Mouse (Mus musculus) forebrain, embryonic 12.5 days (tissue): Measurements from ENCODE around the gene Sema3a. TPM values are rescaled to one million over a fixed set of nuclear protein-coding genes. Genes with fewer than 3 reads are reported as not detected.

Experiments used
- ATAC-seq: fragments of 200-750 bp; cut with Nextera tagmentation; 2 replicates; pipeline ENCODE4 v1.8.0; 2017; ENCODE audit warnings: moderate TSS enrichment; ENCODE audit not compliant: low FRiP score
- H3K27ac ChIP-seq: fragments of 300-500 bp; sonication (generic); 2 replicates; pipeline ENCODE4 v1.5.1; 2016; ENCODE audit warnings: mild to moderate bottlenecking
- H3K27me3 ChIP-seq: fragments of 300-500 bp; sonication (generic); 2 replicates; pipeline ENCODE4 v1.6.1; 2016; ENCODE audit warnings: mild to moderate bottlenecking
- H3K36me3 ChIP-seq: fragments of 300-500 bp; sonication (generic); replicated peaks from 2 replicates; pipeline ENCODE4 v1.6.1; 2016; ENCODE audit warnings: mild to moderate bottlenecking
- H3K4me1 ChIP-seq: fragments of 300-500 bp; sonication (generic); 2 replicates; pipeline ENCODE4 v1.6.1; 2016
- H3K4me2 ChIP-seq: fragments of 300-500 bp; sonication (generic); 2 replicates; pipeline ENCODE4 v1.6.1; 2016; ENCODE audit warnings: mild to moderate bottlenecking, moderate library complexity
- H3K4me3 ChIP-seq: fragments of 300-500 bp; sonication (generic); replicated peaks from 2 replicates; pipeline ENCODE4 v1.5.1; 2016; ENCODE audit warnings: mild to moderate bottlenecking
- H3K9ac ChIP-seq: fragments of 300-500 bp; sonication (generic); 2 replicates; pipeline ENCODE4 v1.6.1; 2016; ENCODE audit warnings: mild to moderate bottlenecking
- H3K9me3 ChIP-seq: fragments of 300-500 bp; sonication (generic); 2 replicates; pipeline ENCODE4 v1.6.1; 2016
- WGBS: fragments of 180-500 bp; shearing (Covaris S2); methylation state at CpG from one replicate; pipeline ENCODE4 v1.1.7; 2016; 5-methylcytosine and 5-hydroxymethylcytosine counted together
- polyA plus RNA-seq: library from polyadenylated mRNA; unstranded; fragments of >200 nt; fragmentation: Nextera tagmentation; extraction: Ambion mirVana; gene quantifications from 2 replicates; pipeline ENCODE4 v1.2.1, GENCODE M21; 2016

The Sema3a gene
- polyA plus RNA-seq = 19.5 and 20.4 TPM in 2 replicates

DNA sequence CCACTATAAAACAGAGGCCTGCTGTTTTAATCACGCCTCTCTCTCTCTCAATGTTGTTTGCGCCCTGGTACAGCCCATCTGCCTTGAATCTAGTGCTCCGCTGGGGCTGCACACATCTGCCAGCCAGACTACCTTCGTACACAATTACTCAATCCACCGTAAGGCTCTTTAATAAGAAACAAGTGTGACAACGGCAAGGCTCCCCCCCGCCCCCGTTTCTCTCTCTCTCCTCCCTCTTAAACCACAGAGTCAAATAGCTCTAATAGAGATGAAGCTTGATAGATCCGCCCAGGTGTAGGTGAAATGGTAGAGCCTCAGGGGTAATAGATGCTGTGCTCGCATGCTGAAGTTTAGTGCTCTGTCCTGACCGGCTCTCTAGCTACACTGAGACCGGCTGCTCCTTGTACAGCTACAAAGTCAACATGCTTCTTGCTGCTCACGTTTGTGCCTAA is at the start of gene Sema3a:
Gene Sema3a (plus strand): TSS at position 174 of the 452 bp plus-strand sequence.
- Histone ChIP-seq H3K9me3 (no peaks in the 10 kb centered on the region), H3K4me1 (no peaks in the 10 kb centered on the region), H3K9ac (no peak within 1 kb of the TSS), H3K4me2 (0 out of 2 replicates have a peak within 1 kb of the TSS, but pooled peaks have one; percentile 15), H3K27ac (peak within 1 kb of the TSS; percentile 19; the same call in 1 of the 2 replicates), H3K4me3 (no peak within 1 kb of the TSS), H3K36me3 (no peaks in the 10 kb centered on the region), H3K27me3 (no peaks in the 10 kb centered on the region)
- ATAC-seq = peak; percentile 76; the same call in 1 of the 2 replicates
- WGBS = 50% methylated on average over 13 of the region's 13 CpGs

DNA sequence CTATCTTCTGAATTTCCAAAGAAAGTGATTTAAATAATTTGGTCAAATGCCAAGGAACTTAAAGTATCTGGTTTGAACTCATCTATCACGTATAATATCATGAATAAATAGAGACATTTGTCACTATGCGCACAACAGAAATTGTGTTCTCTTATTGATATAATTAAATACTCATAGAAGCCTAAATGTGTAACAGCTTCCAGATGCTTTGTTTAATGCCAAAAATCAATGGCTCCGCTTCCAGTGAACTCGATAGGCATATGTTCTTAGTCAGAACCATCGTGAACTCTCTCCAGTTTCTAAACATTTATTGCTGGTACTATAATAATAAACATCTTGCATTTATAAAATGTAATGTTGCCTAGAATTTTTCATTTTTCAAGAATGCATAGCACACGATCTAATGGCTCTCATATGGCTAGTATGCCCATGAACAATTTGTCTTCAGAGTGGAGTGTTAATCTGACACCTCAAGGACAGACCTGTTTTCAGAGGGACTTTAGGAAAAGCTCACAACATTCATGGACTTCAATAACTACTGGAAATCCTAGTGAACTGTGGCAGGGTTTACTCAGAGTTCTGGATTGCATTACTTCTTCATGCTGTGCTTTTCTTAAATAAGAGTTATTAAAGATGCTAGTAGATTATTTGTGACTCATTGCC is 40.3 kb upstream of the Sema3a start:
- H3K9ac ChIP-seq = no peak overlapping the region
- no peaks in the 10 kb centered on the region for H3K36me3 ChIP-seq
- no peak overlapping the region for H3K4me2 ChIP-seq
- no peaks in the 10 kb centered on the region for H3K4me1 ChIP-seq
- H3K9me3 ChIP-seq = no peaks in the 10 kb centered on the region
- H3K27me3 ChIP-seq = no peaks in the 10 kb centered on the region
- no peak overlapping the region for H3K27ac ChIP-seq
- no peak for ATAC-seq
- 86% methylated on average over 6 of the region's 6 CpGs for WGBS
- no peak overlapping the region for H3K4me3 ChIP-seq

DNA sequence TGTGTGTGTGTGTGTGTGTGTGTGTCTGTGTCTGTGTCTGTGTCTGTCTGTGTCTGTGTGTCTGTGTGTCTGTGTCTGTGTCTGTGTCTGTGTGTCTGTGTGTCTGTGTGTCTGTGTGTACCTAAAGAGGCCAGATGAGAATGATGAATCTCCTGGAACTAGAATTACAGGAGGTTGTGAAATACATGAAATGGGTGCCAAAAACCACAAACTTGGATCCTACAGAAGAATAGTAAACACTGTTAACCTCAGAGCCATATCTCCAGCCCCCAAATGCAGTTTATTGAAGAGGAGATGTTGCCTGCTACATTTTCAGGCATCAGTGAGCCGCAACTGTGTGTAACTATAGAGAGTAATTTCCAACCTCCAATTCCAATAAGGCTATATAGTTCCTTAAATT is 34.8 kb upstream of the Sema3a start:
- Histone ChIP-seq H3K4me2 (no peak overlapping the region), H3K9ac (no peak overlapping the region), H3K27ac (no peak overlapping the region), H3K4me1 (no peaks in the 10 kb centered on the region), H3K4me3 (no peak overlapping the region), H3K36me3 (no peaks in the 10 kb centered on the region), H3K9me3 (no peaks in the 10 kb centered on the region), H3K27me3 (no peaks in the 10 kb centered on the region)
- no peak for ATAC-seq
- WGBS = 89% methylated on average over 1 of the region's 1 CpGs

DNA sequence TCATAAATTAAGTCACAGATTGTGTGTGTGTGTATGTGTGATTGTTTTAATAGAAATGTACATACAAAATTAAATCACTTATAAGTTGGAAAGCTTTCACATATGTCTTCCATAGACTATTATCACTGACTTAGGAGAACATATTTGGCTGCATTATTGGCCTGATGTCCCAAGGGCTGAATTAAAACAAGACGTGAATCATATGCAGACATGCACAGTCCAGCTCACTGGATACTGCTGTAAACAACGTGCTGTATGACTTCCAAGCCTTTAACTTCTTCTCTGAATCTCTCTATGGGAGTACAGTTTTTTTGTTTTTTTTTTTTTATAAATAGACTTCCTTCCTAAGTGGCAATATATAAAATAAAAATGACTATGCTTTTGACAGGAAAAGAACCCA is 15.7 kb upstream of the Sema3a start:
- no peak for ATAC-seq
- WGBS = 81% methylated on average over 2 of the region's 2 CpGs
- no peaks in the 10 kb centered on the region for H3K4me1 ChIP-seq
- H3K4me3 ChIP-seq = no peak overlapping the region
- H3K27me3 ChIP-seq = no peaks in the 10 kb centered on the region
- no peak overlapping the region for H3K4me2 ChIP-seq
- no peaks in the 10 kb centered on the region for H3K9me3 ChIP-seq
- H3K27ac ChIP-seq = no peak overlapping the region
- H3K9ac ChIP-seq = no peak overlapping the region
- H3K36me3 ChIP-seq = no peaks in the 10 kb centered on the region

DNA sequence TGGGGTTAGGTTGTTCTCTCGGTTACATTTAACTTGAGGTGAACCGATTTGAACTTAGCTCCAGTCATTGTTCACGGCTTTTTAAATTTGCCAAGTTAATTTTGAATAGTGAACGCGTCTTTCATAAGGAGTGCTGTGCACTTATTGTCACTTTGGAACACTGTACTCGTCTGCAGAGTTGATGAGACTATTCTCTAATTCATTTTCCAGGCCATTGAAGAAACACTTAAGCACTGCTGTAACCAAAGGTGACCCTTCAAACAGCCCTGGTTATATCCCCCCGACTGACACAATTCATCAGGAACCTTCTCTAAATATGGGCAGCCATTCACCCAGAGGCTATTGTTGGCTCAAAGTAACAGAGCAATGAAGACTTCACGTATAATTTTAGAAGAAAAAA is 8.0 kb upstream of the Sema3a start:
- Histone ChIP-seq H3K4me3 (no peak overlapping the region), H3K4me2 (no peak overlapping the region), H3K9me3 (no peaks in the 10 kb centered on the region), H3K36me3 (no peaks in the 10 kb centered on the region), H3K27me3 (no peaks in the 10 kb centered on the region), H3K9ac (no peak overlapping the region), H3K27ac (no peak overlapping the region), H3K4me1 (no peaks in the 10 kb centered on the region)
- 37% methylated on average over 8 of the region's 8 CpGs for WGBS
- ATAC-seq = peak; percentile 70

DNA sequence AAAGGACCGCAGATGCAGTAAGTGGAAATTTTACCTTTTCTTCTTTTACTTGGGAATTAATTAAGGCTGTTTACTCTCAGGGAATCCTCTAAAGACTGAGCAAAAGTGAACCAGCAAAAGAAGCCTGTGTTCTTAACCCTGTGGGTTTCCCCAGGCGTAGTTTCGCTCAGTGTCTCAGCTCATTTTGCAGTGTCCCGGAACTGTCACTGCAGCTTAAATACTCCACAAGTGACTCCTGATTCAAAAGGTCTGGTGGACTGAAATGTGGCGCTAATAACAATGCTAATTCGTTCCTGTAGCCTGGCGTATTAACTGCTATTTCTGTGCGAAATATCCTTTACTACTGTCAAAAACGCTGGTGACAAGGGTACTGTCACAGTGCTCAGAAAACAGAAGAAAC is 543 bp downstream of the Sema3a start:
- H3K4me2 ChIP-seq = no peak overlapping the region
- H3K36me3 ChIP-seq = no peaks in the 10 kb centered on the region
- H3K27me3 ChIP-seq = no peaks in the 10 kb centered on the region
- no peaks in the 10 kb centered on the region for H3K4me1 ChIP-seq
- H3K27ac ChIP-seq = peak overlapping the region; percentile 19; the same call in 1 of the 2 replicates
- no peak overlapping the region for H3K9ac ChIP-seq
- 62% methylated on average over 9 of the region's 9 CpGs for WGBS
- H3K9me3 ChIP-seq = no peaks in the 10 kb centered on the region
- peak; percentile 14; the same call in 1 of the 2 replicates for ATAC-seq
- no peak overlapping the region for H3K4me3 ChIP-seq

DNA sequence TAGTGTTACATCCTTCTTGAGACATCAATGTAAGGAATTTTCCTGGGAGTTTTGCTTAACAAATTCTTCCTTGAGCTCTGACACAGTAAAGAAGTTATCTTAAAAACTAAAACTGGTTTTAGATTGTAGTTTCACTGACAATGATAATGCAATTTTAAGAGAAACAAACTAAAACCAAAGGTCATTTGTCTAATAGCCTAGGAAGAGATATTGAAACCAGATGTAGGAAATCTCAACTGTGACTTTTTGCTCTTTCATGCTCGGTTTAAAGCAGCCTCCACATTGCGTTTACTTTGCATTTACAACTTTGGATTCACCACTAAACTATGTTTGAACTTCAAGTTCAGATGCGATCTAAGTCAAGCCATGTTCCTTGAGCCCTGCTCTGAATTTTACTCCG is 982 bp downstream of the Sema3a start:
- H3K4me2 ChIP-seq = no peak overlapping the region
- H3K36me3 ChIP-seq = no peaks in the 10 kb centered on the region
- no peaks in the 10 kb centered on the region for H3K9me3 ChIP-seq
- H3K4me1 ChIP-seq = no peaks in the 10 kb centered on the region
- H3K27me3 ChIP-seq = no peaks in the 10 kb centered on the region
- H3K9ac ChIP-seq = no peak overlapping the region
- no peak overlapping the region for H3K4me3 ChIP-seq
- H3K27ac ChIP-seq = no peak overlapping the region
- no peak for ATAC-seq
- WGBS = 86% methylated on average over 4 of the region's 4 CpGs

DNA sequence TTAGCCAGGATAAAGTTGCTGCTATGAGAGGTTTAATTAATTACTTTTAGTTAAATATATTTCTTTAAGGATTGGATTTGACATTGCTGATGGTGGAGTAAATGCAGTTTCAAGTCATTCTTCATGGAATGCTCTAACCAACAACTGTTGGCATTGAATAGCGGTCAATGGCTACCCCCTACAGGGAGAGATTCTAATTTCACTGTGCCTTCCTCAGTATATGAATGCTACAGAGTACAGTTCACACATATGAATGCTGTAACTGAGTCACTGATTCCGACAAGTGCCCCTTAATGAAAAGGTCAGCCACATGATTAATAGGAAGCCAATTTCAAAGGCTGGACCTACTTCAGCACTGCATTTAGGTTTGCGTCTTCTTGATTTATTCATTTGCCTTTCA is 1.9 kb downstream of the Sema3a start:
- no peak for ATAC-seq
- H3K4me2 ChIP-seq = no peak overlapping the region
- no peaks in the 10 kb centered on the region for H3K36me3 ChIP-seq
- no peaks in the 10 kb centered on the region for H3K4me1 ChIP-seq
- H3K9me3 ChIP-seq = no peaks in the 10 kb centered on the region
- no peak overlapping the region for H3K27ac ChIP-seq
- H3K27me3 ChIP-seq = no peaks in the 10 kb centered on the region
- WGBS = 81% methylated on average over 3 of the region's 3 CpGs
- H3K9ac ChIP-seq = no peak overlapping the region
- H3K4me3 ChIP-seq = no peak overlapping the region

DNA sequence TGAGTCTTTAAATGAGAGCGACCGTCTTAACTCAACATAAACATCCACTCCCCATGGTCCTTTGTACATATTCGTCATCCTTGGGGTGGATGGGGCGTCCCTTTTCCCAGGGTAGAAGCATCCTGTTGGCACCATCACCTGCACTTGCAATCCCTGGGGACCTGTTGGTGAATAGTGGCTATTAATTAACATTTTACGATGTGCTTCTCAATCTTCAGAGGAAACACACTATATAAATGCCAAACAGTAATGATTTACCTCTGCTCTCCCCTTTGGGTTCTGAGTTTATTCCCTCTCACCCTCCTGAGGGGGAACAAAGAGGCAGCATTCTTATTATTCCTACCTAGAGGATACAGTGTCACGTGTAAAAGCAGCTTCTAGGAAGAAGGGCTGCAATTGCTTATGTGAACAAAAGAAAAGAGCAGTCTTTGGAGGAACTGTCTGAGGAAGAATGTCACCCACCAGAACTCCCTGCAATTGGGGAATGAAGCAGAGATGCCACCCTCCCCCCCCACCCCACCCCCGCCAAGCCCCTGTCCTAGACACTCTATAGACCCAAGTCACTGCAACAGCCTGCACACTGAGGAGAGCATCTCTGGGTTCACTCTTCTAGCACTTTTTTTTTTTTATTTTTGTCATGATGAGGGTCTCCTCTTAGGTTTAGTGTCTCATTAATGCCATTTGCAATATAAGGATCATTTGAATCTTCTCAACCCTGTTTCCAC is 19.7 kb downstream of the Sema3a start:
- Histone ChIP-seq H3K4me1 (no peaks in the 10 kb centered on the region), H3K36me3 (no peaks in the 10 kb centered on the region), H3K4me2 (no peak overlapping the region), H3K27me3 (no peaks in the 10 kb centered on the region), H3K9ac (no peak overlapping the region), H3K4me3 (no peak overlapping the region), H3K27ac (no peak overlapping the region), H3K9me3 (no peaks in the 10 kb centered on the region)
- WGBS = 73% methylated on average over 7 of the region's 7 CpGs
- no peak for ATAC-seq

DNA sequence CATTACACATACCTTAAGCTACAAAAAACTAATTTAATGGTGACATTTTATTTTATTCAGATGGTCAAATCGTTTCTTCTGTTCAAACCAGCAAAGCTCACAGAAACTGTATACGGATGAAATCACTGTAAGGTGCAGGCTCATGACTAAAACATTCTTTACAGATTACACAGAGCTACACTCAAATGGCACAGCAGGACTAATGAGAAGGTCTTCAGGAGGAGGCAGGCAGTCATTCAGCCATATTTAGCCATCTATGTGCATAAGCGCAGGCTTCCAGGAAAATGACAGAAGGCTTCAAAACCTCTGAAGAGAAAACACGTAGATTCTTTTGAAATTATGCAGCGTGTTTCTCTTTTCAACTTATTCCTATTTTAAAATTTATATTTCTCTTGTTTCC is 24.7 kb downstream of the Sema3a start:
- 73% methylated on average over 5 of the region's 5 CpGs for WGBS
- no peak overlapping the region for H3K4me3 ChIP-seq

DNA sequence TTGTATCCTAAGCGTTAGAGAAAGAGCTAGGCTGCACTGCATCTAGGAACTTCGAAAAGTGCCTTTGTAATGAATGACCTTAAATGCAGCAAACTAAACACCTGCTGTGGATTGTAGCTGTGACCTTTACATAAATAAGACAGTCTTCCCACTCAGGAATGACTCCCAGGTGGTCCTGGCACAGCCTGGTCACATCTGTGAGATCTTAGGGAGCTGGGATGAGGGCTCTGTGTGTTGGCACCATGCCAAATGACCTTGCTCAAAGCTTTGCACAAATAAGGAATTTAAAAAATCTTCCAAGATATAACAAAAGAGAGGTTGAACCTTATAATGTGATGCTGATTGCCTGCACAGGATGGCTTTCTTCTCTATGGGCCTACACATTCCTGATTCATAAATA is 25.8 kb downstream of the Sema3a start:
- no peak for ATAC-seq
- Histone ChIP-seq H3K9ac (no peak overlapping the region), H3K27me3 (no peaks in the 10 kb centered on the region)

More for the DNA sequence above, 24.7 kb downstream of the Sema3a start:
- no peaks in the 10 kb centered on the region for H3K27me3 ChIP-seq
- H3K27ac ChIP-seq = no peak overlapping the region
- H3K4me1 ChIP-seq = no peaks in the 10 kb centered on the region; the same call in 1 of the 2 replicates
- ATAC-seq = no peak
- H3K4me2 ChIP-seq = no peak overlapping the region
- no peaks in the 10 kb centered on the region for H3K36me3 ChIP-seq
- H3K9ac ChIP-seq = no peak overlapping the region
- H3K9me3 ChIP-seq = no peaks in the 10 kb centered on the region

DNA sequence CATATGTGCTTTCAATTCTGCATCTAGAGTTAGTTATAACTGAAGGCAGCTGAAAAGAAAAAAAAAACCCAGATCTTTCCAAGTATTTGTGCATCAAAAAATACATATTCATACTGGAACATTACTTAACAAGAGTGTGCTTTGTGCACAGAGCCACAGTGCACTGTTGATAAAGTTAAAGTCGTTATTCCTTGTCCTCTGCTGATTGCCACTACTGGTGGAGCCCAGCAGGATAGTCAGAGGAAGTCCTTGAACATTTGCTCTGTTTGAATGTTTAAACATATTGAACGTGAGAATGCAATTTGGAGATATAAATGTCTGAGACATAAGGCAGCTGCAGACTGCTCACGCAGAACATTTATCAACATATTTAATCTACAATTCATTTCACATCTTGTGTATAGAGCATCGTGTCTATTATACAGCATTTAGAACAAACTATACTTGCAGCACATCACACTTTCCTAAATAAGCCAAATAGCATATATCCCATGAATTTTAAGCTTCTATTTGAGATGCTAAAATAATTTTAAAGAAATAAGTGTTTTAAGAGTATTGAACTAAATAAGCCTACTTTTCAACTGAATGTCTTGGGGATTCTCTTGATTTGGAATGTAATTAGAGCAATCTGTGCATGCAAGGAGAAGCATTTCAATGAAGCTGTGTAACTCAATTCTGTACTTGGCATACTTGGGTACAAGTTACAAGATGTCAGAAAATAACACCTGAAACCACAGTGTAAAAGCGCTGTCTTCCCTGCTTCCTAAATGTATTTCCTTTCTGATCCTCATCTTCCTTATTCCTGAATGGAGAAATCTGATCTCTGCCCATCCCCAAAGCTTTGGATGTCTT is 32.8 kb downstream of the Sema3a start:
- H3K27me3 ChIP-seq = no peaks in the 10 kb centered on the region
- no peak for ATAC-seq

More for the DNA sequence above, 25.8 kb downstream of the Sema3a start:
- H3K4me2 ChIP-seq = no peak overlapping the region
- no peaks in the 10 kb centered on the region; the same call in 1 of the 2 replicates for H3K4me1 ChIP-seq
- 66% methylated on average over 2 of the region's 2 CpGs for WGBS
- no peak overlapping the region for H3K27ac ChIP-seq
- H3K9me3 ChIP-seq = no peaks in the 10 kb centered on the region
- H3K4me3 ChIP-seq = no peak overlapping the region
- H3K36me3 ChIP-seq = no peaks in the 10 kb centered on the region

More for the DNA sequence above, 32.8 kb downstream of the Sema3a start:
- no peak overlapping the region for H3K9ac ChIP-seq
- no peaks in the 10 kb centered on the region for H3K4me1 ChIP-seq
- H3K4me2 ChIP-seq = no peak overlapping the region
- no peaks in the 10 kb centered on the region for H3K9me3 ChIP-seq
- H3K36me3 ChIP-seq = no peaks in the 10 kb centered on the region
- 80% methylated on average over 5 of the region's 5 CpGs for WGBS
- H3K27ac ChIP-seq = no peak overlapping the region
- H3K4me3 ChIP-seq = no peak overlapping the region
